Mouse (Mus musculus) liver, postnatal 0 days (tissue): ENCODE results near the gene Grcc10. TPM values are rescaled to one million over a fixed set of nuclear protein-coding genes. Genes with fewer than 3 reads are reported as not detected.

Experiments
- ATAC-seq: fragments of 200-750 bp; cut with Nextera tagmentation; 2 replicates; pipeline ENCODE4 v1.8.0; 2017; ENCODE audit warnings: mild to moderate bottlenecking, moderate library complexity
- DNase-seq: peaks from one replicate; pipeline ENCODE4 v3.0.0-alpha.2; 2016
- H3K27ac ChIP-seq: fragments of 300-500 bp; sonication (generic); 2 replicates; pipeline ENCODE4 v1.5.1; 2014; ENCODE audit warnings: antibody characterized with exemption, moderate library complexity, mild to moderate bottlenecking, low read depth
- H3K27me3 ChIP-seq: fragments of 300-500 bp; sonication (generic); 2 replicates; pipeline ENCODE4 v1.6.1; 2014; ENCODE audit warnings: low read length, control low read depth, mixed read lengths; ENCODE audit not compliant: insufficient read depth
- H3K36me3 ChIP-seq: fragments of 300-500 bp; sonication (generic); replicated peaks from 2 replicates; pipeline ENCODE4 v1.6.1; 2014; ENCODE audit warnings: mild to moderate bottlenecking, control low read depth, low read length, moderate library complexity, mixed read lengths; ENCODE audit not compliant: insufficient read depth
- H3K4me1 ChIP-seq: fragments of 300-500 bp; sonication (generic); 2 replicates; pipeline ENCODE4 v1.6.1; 2014; ENCODE audit warnings: antibody characterized with exemption, mild to moderate bottlenecking, control low read depth; ENCODE audit not compliant: insufficient read depth
- H3K4me2 ChIP-seq: fragments of 300-500 bp; sonication (generic); 2 replicates; pipeline ENCODE4 v1.6.1; 2014; ENCODE audit warnings: low read depth, mild to moderate bottlenecking, low read length, moderate library complexity, mixed read lengths
- H3K4me3 ChIP-seq: fragments of 300-500 bp; sonication (generic); 2 replicates; pipeline ENCODE4 v1.5.1; 2014; ENCODE audit warnings: low read depth, low read length
- H3K9ac ChIP-seq: fragments of 300-500 bp; sonication (generic); replicated peaks from 2 replicates; pipeline ENCODE4 v1.6.1; 2014; ENCODE audit warnings: mild to moderate bottlenecking, moderate library complexity
- H3K9me3 ChIP-seq: fragments of 300-500 bp; sonication (generic); 2 replicates; pipeline ENCODE4 v1.6.1; 2016; ENCODE audit warnings: mild to moderate bottlenecking, control low read depth, low read length, mixed read lengths
- CTCF ChIP-seq: sonication (generic); IDR thresholded peaks from 2 replicates; pipeline ENCODE4 v1.5.1; 2016; ENCODE audit warnings: antibody characterized with exemption, low read depth
- EP300 ChIP-seq: IDR thresholded peaks from 2 replicates; pipeline ENCODE4 v1.6.1; 2016; ENCODE audit warnings: antibody characterized with exemption, low read depth, mild to moderate bottlenecking
- WGBS: fragments of 180-500 bp; shearing (Covaris S2); extraction: QIAGEN DNeasy Blood & Tissue Kit; methylation state at CpG from one replicate; pipeline ENCODE4 v1.1.7; 2014; ENCODE audit not compliant: insufficient replicate concordance; 5-methylcytosine and 5-hydroxymethylcytosine counted together
- polyA plus RNA-seq: library from polyadenylated mRNA; unstranded; fragments of >200 nt; fragmentation: Nextera tagmentation; extraction: Ambion mirVana; gene quantifications from 2 replicates; pipeline ENCODE4 v1.2.1, GENCODE M21; 2015

Gene Grcc10
- 148 and 157 TPM in 2 replicates for polyA plus RNA-seq

GRCm38 (mm10) chr6:124740888-124741761 is at the start of gene Grcc10:
Gene Grcc10 (minus strand): TSS chr6:124741374.
- Histone ChIP-seq H3K9ac (peak within 1 kb of the TSS; percentile 73), H3K4me2 (peak within 1 kb of the TSS; percentile 99), H3K4me3 (peak within 1 kb of the TSS; percentile 63), H3K4me1 (peaks cover 37% of the 10 kb centered on the region), H3K27me3 (no peaks in the 10 kb centered on the region), H3K27ac (peak within 1 kb of the TSS; percentile 99), H3K36me3 (peaks cover 5% of the 10 kb centered on the region; the same call in 1 of the 2 replicates), H3K9me3 (no peaks in the 10 kb centered on the region)
- under 1% methylated on average over 41 of the region's 41 CpGs for WGBS
- TF ChIP-seq CTCF (no peak), EP300 (peak; percentile 74; the same call in 1 of the 2 replicates)
- DNase-seq (peak; percentile 87), ATAC-seq (peak; percentile 72)

- Histone ChIP-seq H3K36me3 (no peaks in the 10 kb centered on the region), H3K9me3 (no peaks in the 10 kb centered on the region), H3K9ac (no peak overlapping the region), H3K4me3 (no peak overlapping the region), H3K4me1 (peaks cover 5% of the 10 kb centered on the region; the same call in 1 of the 2 replicates), H3K4me2 (no peak overlapping the region), H3K27ac (no peak overlapping the region), H3K27me3 (no peaks in the 10 kb centered on the region)
- WGBS: 51% methylated on average over 4 of the region's 4 CpGs
- no peak for ATAC-seq
- TF ChIP-seq EP300: no peak
- TF ChIP-seq CTCF: no peak
- DNase-seq: no peak
These were observed 48.9 kb upstream of the Grcc10 start for GRCm38 (mm10) chr6:124790121-124790520.

- Histone ChIP-seq H3K4me1 (peaks cover 5% of the 10 kb centered on the region; the same call in 1 of the 2 replicates), H3K27ac (no peak overlapping the region), H3K27me3 (no peaks in the 10 kb centered on the region), H3K4me2 (no peak overlapping the region), H3K36me3 (no peaks in the 10 kb centered on the region), H3K9ac (no peak overlapping the region), H3K4me3 (no peak overlapping the region), H3K9me3 (no peaks in the 10 kb centered on the region)
- TF ChIP-seq EP300: no peak
- TF ChIP-seq CTCF: no peak
- DNase-seq: no peak
- 78% methylated on average over 4 of the region's 4 CpGs for WGBS
- ATAC-seq: no peak
These were observed 48.3 kb upstream of the Grcc10 start for GRCm38 (mm10) chr6:124789519-124789918.

GRCm38 (mm10) chr6:124787722-124788121 is 46.5 kb upstream of the Grcc10 start:
- no peak for TF ChIP-seq EP300
- TF ChIP-seq CTCF: no peak
- no peak overlapping the region for H3K4me3 ChIP-seq
- peaks cover 6% of the 10 kb centered on the region for H3K4me1 ChIP-seq
- WGBS: 71% methylated on average over 10 of the region's 10 CpGs
- ATAC-seq: no peak
- no peaks in the 10 kb centered on the region for H3K9me3 ChIP-seq
- no peak overlapping the region for H3K9ac ChIP-seq
- no peak overlapping the region for H3K4me2 ChIP-seq
- no peaks in the 10 kb centered on the region for H3K27me3 ChIP-seq
- no peaks in the 10 kb centered on the region for H3K36me3 ChIP-seq
- H3K27ac ChIP-seq: no peak overlapping the region
- DNase-seq: no peak

- Histone ChIP-seq H3K27me3 (no peaks in the 10 kb centered on the region), H3K9me3 (no peaks in the 10 kb centered on the region), H3K9ac (no peak overlapping the region), H3K4me3 (no peak overlapping the region), H3K27ac (peak overlapping the region; percentile 31), H3K4me1 (peaks cover 8% of the 10 kb centered on the region), H3K36me3 (no peaks in the 10 kb centered on the region), H3K4me2 (peak overlapping the region; percentile 27; the same call in 1 of the 2 replicates)
- DNase-seq: no peak
- 34% methylated on average over 8 of the region's 8 CpGs for WGBS
- ATAC-seq: peak; percentile 86
- TF ChIP-seq CTCF (no peak), EP300 (no peak)
These were observed 45.7 kb upstream of the Grcc10 start for GRCm38 (mm10) chr6:124786756-124787420.

- Histone ChIP-seq H3K4me3 (peak overlapping the region; percentile 6), H3K4me1 (peaks cover 18% of the 10 kb centered on the region), H3K36me3 (no peaks in the 10 kb centered on the region), H3K27ac (no peak overlapping the region), H3K9ac (no peak overlapping the region), H3K9me3 (no peaks in the 10 kb centered on the region), H3K4me2 (peak overlapping the region; percentile 60), H3K27me3 (0 out of 2 replicates have a peak, but pooled peaks cover 5% of the 10 kb centered on the region)
- 18% methylated on average over 6 of the region's 6 CpGs for WGBS
- TF ChIP-seq CTCF: no peak
- no peak for TF ChIP-seq EP300
- DNase-seq (no peak), ATAC-seq (no peak)
These were observed 41.3 kb upstream of the Grcc10 start for GRCm38 (mm10) chr6:124782436-124782835.
